Mouse (Mus musculus): Measurements from ENCODE around the gene Fbp1. TPM values are rescaled to one million over a fixed set of nuclear protein-coding genes. Genes with fewer than 3 reads are reported as not detected.
"Not testable (repeated sequence)": the region's sequence is repeated elsewhere in the genome, so short reads cannot be mapped to it uniquely, and the experiment has no call there.

Gene Fbp1
- total RNA-seq, 2 experiments from 2014 or later, result 56.3 to 142 TPM

DNA sequence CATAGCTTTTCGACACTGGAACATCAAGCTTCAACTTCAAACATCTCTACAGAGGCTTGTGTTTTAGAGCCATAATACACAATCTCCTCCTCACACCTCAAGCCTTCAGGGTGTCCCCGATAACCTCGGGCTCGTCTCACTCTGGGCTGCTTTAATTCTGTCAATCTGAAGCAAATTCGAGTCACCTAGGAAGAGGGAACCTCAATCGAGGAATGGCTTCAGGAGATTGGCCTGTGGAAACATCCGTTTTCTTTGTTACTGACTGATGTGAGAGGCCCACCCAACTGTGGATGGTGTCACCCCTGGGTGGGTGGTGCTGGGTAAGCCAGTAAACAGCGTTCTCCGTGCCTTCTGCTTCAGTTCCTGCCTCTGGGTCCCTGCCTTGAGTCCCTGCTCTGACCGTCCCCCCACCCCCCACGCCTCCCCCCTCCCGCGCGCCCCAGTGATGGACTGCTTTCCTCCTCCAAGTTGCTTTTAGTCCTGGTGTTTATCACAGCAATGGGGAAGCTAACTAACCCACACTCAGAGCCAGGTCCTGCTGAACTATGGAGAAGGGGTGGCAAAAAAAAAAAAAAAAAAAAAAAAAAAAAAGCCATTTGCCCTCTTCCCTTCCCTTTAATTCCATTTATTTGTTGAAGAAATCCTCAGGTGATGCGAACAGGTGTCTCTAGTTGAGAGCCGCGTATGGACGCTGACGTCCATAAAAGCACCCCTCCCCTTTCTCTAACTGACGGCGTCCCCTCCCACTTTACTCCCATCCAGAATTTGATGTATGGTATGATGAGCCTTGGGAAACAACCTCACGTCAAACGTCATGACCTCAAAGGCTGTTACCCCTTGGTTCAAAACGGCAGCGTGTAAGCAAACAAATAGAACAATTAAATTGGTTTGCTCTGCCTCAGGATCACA, 32.4 kb downstream of the Fbp1 start:
- no peak for DNase-seq (ENCODE audit: low spot score in 2 of 2)

DNA sequence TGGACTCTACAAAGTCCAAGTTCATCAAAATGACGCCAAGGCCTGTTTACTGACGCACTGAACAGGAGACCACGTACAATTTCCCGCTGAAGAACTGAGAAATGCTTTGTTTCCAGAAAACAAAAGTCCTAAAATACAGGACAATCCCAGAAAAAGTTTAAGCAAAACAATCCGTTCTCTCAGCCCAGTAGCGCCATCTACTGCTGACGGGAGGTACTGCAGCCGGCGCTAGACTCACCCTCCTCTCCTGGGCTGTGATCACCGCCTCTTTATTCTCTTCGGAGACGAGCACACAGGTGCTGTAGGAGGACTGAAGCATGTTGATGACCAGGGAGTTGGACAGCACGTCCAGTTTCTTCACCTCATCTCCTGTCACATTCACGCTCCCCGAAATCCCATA, 33.4 kb downstream of the Fbp1 start:
- peak; percentile 62 to 63 for DNase-seq (ENCODE audit: low spot score in 2 of 2)

DNA sequence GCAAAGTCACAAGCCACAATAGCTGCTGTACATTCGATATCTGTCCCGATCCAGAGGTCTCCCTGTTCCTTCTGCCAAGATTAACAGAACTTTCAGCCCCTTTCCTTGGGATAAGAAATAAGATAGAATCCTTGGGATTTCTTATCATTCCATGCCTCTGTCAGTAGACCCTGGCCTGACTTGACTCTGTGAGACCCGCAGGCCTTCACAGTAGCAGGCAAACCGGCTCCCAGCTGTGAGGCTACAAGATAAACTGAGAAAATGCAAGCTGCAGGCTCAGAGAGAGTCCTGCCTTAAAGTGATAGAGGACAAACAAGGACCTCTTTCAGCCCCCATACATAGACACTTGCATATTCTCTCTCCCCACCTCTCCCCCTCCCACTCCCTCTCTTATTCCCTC, 54.7 kb downstream of the Fbp1 start:
- DNase-seq (ENCODE audit: low spot score in 2 of 2), result no peak

DNA sequence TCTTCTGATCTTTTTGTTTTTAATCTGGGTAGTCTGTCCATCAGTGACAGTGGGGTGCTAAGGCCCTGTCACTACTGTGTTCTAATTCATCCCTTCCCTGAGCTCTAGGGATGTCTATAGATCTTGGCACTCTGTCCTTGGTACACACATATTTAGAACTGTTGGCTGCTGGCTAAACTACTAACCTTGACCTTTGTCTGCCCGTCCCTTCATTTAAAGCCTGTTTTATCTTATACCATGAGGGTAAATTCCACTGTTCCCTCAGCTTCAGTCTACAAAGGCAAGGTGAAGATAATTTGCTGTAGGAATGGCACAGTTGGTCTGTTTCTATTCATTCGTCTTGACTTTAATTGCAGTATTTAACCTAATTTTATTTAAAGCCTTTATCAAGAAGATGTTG, 55.8 kb downstream of the Fbp1 start:
- DNase-seq (ENCODE audit: low spot score in 2 of 2), result no peak

DNA sequence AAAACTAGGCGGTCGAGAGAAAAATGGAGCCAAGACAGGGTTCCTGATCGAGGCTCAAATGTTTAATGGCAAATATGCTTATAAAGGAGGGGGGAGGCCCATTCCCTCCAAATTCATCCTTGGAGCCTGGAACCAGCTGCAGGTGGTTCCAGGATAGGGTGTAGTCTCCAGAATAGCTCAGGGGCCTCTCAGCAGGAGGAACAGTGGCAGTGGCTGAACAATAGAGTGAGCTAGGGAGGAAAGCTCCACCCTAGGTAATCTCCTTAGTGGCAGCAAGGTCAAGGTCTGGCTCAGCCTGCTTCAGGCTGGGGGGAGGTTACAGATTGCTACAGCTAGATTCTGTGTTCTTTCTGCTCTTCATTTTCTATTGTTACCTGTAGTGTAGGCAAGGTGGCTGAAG, 72.4 kb downstream of the Fbp1 start:
- DNase-seq (ENCODE audit: low spot score in 2 of 2), result not testable (repeated sequence)

Other genes with a start within 250 kb of the Fbp1 start
- gene Platr25, start 127.6 kb downstream of the Fbp1 start, total RNA-seq (2021), result 10 to 100 TPM; 12.0 to 13.8 TPM
- gene Gm5141, start 102.5 kb downstream of the Fbp1 start, total RNA-seq (2021), result 1 to 10 TPM; 2.8 to 6.0 TPM
- gene Fbp2, start 29.9 kb downstream of the Fbp1 start, total RNA-seq (2021), result 1 to 10 TPM; 8.0 to 8.7 TPM
- 100 to 1,000 TPM; 127 to 139 TPM for gene 2010111I01Rik, start 76.6 kb upstream of the Fbp1 start, total RNA-seq (2021)